Mouse (Mus musculus): ENCODE results near the gene Alox12.

DNA sequence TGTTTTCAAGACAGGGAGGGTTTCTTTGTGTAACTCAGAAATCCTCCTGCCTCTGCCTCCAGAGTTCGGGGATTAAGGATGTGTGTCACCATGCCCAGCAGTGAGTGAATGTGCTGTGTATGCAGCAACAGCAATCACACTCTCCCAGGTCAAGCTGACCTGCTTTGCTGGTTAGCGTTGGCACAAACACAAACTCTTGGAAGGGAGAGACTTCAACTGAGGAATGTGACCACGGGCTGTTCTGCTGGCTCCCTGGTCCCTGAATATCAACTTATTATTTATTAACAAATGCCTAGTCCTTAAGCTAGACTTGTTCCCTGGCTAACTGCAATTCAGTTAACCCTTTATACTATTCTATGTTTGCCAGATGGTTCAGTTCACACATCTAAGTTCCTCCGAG lies 28.5 kb upstream of the Alox12 start:
- TF ChIP-seq CTCF (IDR thresholded peaks at IDR 0.05; ENCODE audit: low read depth) (no peak), EP300 (IDR thresholded peaks at IDR 0.05; ENCODE audit: low read depth) (no peak)
